Mouse (Mus musculus) bone marrow, adult 2 months (tissue): ENCODE data around the gene Nudt17. TPM values are rescaled to one million over a fixed set of nuclear protein-coding genes. Genes with fewer than 3 reads are reported as not detected.
A peak's percentile ranks its signal among the peaks of the same experiment; 100 is the strongest.

Experiments
- H3K27ac ChIP-seq: fragments of 200-500 bp; 2 replicates; pipeline ENCODE4 v1.5.1; 2012; ENCODE audit warnings: low read depth, mild to moderate bottlenecking, control low read depth, inconsistent platforms, low read length; ENCODE audit not compliant: control insufficient read depth, poor library complexity, insufficient read depth
- H3K4me1 ChIP-seq: fragments of 200-500 bp; 2 replicates; pipeline ENCODE4 v1.6.1; 2011; ENCODE audit warnings: low read length; ENCODE audit not compliant: control insufficient read depth, insufficient read depth
- H3K4me3 ChIP-seq: fragments of 200-500 bp; replicated peaks from 2 replicates; pipeline ENCODE3; 2011; ENCODE audit warnings: mild to moderate bottlenecking, low read depth, low read length, control low read depth; ENCODE audit not compliant: control insufficient read depth
- CTCF ChIP-seq: fragments of 200-500 bp; IDR thresholded peaks from 2 replicates; pipeline ENCODE4 v1.5.1; 2011; ENCODE audit warnings: low read length, control low read depth; ENCODE audit not compliant: control insufficient read depth, insufficient read depth
- POLR2A ChIP-seq: fragments of 200-500 bp; IDR thresholded peaks from 2 replicates; pipeline ENCODE4 v1.6.1; 2011; ENCODE audit warnings: low read depth, mild to moderate bottlenecking, control low read depth, low read length, borderline replicate concordance; ENCODE audit not compliant: control insufficient read depth
- WGBS: fragments of 180-500 bp; shearing (Covaris S2); methylation state at CpG from one replicate; pipeline ENCODE4 v1.1.7; 2018; 5-methylcytosine and 5-hydroxymethylcytosine counted together
- polyA plus RNA-seq: library from polyadenylated mRNA; stranded (reverse); fragments of >200 nt; gene quantifications from 2 replicates; pipeline ENCODE4 v1.2.4, GENCODE M21; 2011; ENCODE audit warnings: low replicate concordance; ENCODE audit not compliant: missing spikeins, insufficient read depth, insufficient read length

The Nudt17 gene
- polyA plus RNA-seq, 1 experiment, result 1.4 TPM

DNA sequence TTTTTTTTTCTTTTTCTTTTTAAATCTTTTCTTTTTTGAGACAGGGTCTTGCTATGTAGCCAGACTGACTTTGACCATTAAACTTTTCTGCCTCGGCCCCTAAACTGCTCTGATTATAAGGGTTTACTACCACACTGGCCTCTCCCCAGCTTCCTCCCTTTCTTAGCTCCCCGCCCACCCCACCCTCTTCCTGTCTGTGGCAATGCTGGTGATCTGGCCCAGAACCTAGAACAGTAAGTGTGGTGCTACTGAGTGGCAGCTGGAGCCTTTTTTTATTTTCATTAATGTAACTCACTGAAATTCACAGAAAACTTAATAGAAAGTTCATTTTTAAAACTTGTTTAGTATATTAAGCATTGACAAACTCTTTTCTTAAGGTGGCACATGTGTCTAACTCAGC is 7.5 kb upstream of the Nudt17 start:
- H3K27ac ChIP-seq, result peak overlapping the region; percentile 49; the same call in 1 of the 2 replicates
- WGBS, result 11% methylated on average over 2 of the region's 2 CpGs
- H3K4me3 ChIP-seq, result no peak overlapping the region
- no peaks in the 10 kb centered on the region; the same call in 1 of the 2 replicates for H3K4me1 ChIP-seq
- TF ChIP-seq POLR2A (no peak), CTCF (no peak)

DNA sequence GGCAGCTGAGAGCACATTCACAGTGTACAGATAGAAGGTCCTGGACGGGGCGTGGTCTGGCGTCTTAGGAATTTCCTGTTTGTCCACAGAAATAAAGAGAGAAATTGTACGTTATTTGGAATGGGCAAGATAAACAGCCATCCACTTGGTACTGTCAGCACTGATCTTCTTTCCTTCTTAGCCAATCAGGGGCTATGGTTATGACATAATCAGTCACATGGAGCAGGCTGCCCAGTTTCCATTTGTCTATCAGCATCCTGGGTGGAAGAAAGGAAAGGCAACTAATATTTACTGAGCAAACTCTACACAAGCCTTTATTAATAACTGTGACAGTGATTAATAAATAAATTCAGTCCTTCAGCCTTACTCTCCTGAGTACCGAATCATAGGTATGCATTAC is 5.9 kb upstream of the Nudt17 start:
- Histone ChIP-seq H3K27ac (no peak overlapping the region), H3K4me3 (no peak overlapping the region), H3K4me1 (no peaks in the 10 kb centered on the region; the same call in 1 of the 2 replicates)
- TF ChIP-seq POLR2A (no peak), CTCF (no peak)
- whole genome bisulfite sequencing, result 85% methylated on average over 5 of the region's 5 CpGs

DNA sequence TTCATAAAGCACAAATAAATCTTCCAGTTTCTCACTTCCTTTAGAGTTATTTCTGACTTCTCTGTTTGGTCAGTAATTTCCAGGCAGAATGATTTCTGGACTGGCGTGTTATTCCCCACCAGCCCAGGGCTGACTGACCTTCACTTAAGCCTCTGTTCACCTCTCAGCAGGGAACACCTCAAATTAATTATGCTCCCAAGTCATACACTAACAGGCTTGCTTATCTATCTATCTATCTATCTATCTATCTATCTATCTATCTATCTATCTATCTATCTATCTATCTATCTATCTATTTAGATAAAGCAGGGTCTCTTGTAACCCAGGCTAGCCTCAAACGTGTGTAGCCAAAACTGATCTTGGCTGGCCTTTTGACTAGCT is 312 bp upstream of the Nudt17 start:
- Histone ChIP-seq H3K4me1 (no peaks in the 10 kb centered on the region), H3K27ac (no peak overlapping the region), H3K4me3 (no peak overlapping the region)
- WGBS, result 57% methylated on average over 2 of the region's 2 CpGs
- TF ChIP-seq CTCF (no peak), POLR2A (no peak)

- Histone ChIP-seq H3K4me3 (no peak overlapping the region), H3K27ac (no peak overlapping the region), H3K4me1 (no peaks in the 10 kb centered on the region)
- no peak for TF ChIP-seq POLR2A
- TF ChIP-seq CTCF, result no peak
- 73% methylated on average over 7 of the region's 7 CpGs for WGBS
Measured at GRCm38 (mm10) chr3:96706984-96707383, 1.4 kb downstream of the Nudt17 start.

- Histone ChIP-seq H3K27ac (no peak overlapping the region), H3K4me3 (no peak overlapping the region), H3K4me1 (no peaks in the 10 kb centered on the region)
- 79% methylated on average over 11 of the region's 11 CpGs for WGBS
- TF ChIP-seq POLR2A, result no peak
- TF ChIP-seq CTCF, result no peak
Measured at GRCm38 (mm10) chr3:96706217-96706616, 2.1 kb downstream of the Nudt17 start.

GRCm38 (mm10) chr3:96704778-96705177 is 3.6 kb downstream of the Nudt17 start:
- Histone ChIP-seq H3K4me3 (no peak overlapping the region), H3K27ac (no peak overlapping the region), H3K4me1 (no peaks in the 10 kb centered on the region)
- TF ChIP-seq POLR2A (no peak), CTCF (peak; percentile 42; the same call in 1 of the 2 replicates)
- WGBS, result 72% methylated on average over 11 of the region's 11 CpGs

- no peak overlapping the region for H3K4me3 ChIP-seq
- TF ChIP-seq CTCF (no peak), POLR2A (no peak)
- 94% methylated on average over 4 of the region's 4 CpGs for WGBS
- no peak overlapping the region for H3K27ac ChIP-seq
- H3K4me1 ChIP-seq, result no peaks in the 10 kb centered on the region; the same call in 1 of the 2 replicates
Measured at GRCm38 (mm10) chr3:96701003-96701402, 7.4 kb downstream of the Nudt17 start.

- Histone ChIP-seq H3K4me1 (no peaks in the 10 kb centered on the region; the same call in 1 of the 2 replicates), H3K4me3 (no peak overlapping the region), H3K27ac (no peak overlapping the region)
- TF ChIP-seq POLR2A (no peak), CTCF (no peak)
- WGBS, result 63% methylated on average over 7 of the region's 7 CpGs
Measured at GRCm38 (mm10) chr3:96700376-96700775, 8.0 kb downstream of the Nudt17 start.
